Mouse (Mus musculus): ENCODE measurements around the gene Ptdss2.

DNA sequence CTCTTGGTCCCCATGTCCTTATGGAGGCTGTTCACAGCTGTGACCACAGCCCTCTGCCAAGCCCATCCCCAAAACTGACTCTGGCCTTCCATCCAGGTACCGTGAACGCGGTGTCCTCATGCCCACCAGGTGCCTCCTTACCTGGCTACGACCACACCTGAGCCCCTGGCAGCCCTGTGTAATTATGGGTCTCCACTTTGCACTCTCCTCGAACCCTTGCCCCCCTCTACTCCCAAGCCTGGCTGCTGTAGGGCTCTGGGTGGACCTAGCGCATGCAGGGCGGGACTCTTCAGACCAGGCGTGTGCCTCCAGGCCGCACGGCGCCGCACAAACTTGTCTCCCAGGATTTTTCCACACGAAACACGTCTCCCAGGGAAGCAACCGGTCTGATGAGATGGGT, 44.3 kb upstream of the Ptdss2 start, which contains the start of gene Pkp3:
- TF ChIP-seq CTCF (IDR thresholded peaks at IDR 0.05; ENCODE audit: borderline replicate concordance, extremely low read depth, insufficient read depth, insufficient read length) (no peak), POLR2A (IDR thresholded peaks at IDR 0.05; ENCODE audit: borderline replicate concordance, extremely low read depth, insufficient read depth, insufficient read length, poor library complexity, severe bottlenecking) (no peak)

Measured in brain, embryonic 14.5 days (tissue).